Mouse (Mus musculus) heart, embryonic 14.5 days (tissue): ENCODE results near the gene Clec2l. TPM values are rescaled to one million over a fixed set of nuclear protein-coding genes. Genes with fewer than 3 reads are reported as not detected.

Experiments
- ATAC-seq: fragments of 200-750 bp; cut with Nextera tagmentation; 2 replicates; pipeline ENCODE4 v1.8.0; 2017; ENCODE audit warnings: low read depth, moderate TSS enrichment; ENCODE audit not compliant: insufficient number of reproducible peaks, insufficient read depth, low FRiP score
- H3K27ac ChIP-seq, 2 experiments: fragments of 200-500 bp in 1 of 2; fragments of 300-500 bp in 1 of 2; sonication (generic) in 1 of 2; replicated peaks in 1 of 2; 2 replicates each; pipeline ENCODE4 v1.5.1; 2012 to 2014; ENCODE audit warnings: low read depth in 2 of 2, low read length in 2 of 2, control low read depth in 1 of 2, mild to moderate bottlenecking in 1 of 2, mixed read lengths in 1 of 2; ENCODE audit not compliant: control insufficient read depth in 1 of 2, insufficient read depth in 1 of 2
- H3K27me3 ChIP-seq: fragments of 300-500 bp; sonication (generic); 2 replicates; pipeline ENCODE4 v1.6.1; 2014; ENCODE audit warnings: mild to moderate bottlenecking, low read length, control low read depth; ENCODE audit not compliant: control insufficient read depth, insufficient read depth
- H3K36me3 ChIP-seq: fragments of 300-500 bp; sonication (generic); 2 replicates; pipeline ENCODE4 v1.6.1; 2014; ENCODE audit warnings: mild to moderate bottlenecking, control low read depth, low read length, mixed read lengths; ENCODE audit not compliant: control insufficient read depth, insufficient read depth
- H3K4me1 ChIP-seq, 2 experiments: fragments of 200-500 bp in 1 of 2; fragments of 300-500 bp in 1 of 2; sonication (generic) in 1 of 2; 2 replicates each; pipeline ENCODE4 v1.6.1; 2012 to 2014; ENCODE audit warnings: low read length in 2 of 2, control low read depth in 1 of 2, mixed read lengths in 1 of 2; ENCODE audit not compliant: control insufficient read depth in 2 of 2, insufficient read depth in 2 of 2
- H3K4me2 ChIP-seq: fragments of 300-500 bp; sonication (generic); 2 replicates; pipeline ENCODE4 v1.6.1; 2014; ENCODE audit warnings: mild to moderate bottlenecking, low read length
- H3K4me3 ChIP-seq, 2 experiments: fragments of 200-500 bp in 1 of 2; fragments of 300-500 bp in 1 of 2; sonication (generic) in 1 of 2; 2 replicates each; pipeline ENCODE4 v1.5.1; 2012 to 2014; ENCODE audit warnings: low read length in 2 of 2, mild to moderate bottlenecking in 2 of 2, control low read depth in 1 of 2, low read depth in 1 of 2, moderate library complexity in 1 of 2; ENCODE audit not compliant: control insufficient read depth in 1 of 2, insufficient read depth in 1 of 2
- H3K9ac ChIP-seq: fragments of 300-500 bp; sonication (generic); 2 replicates; pipeline ENCODE4 v1.6.1; 2014; ENCODE audit warnings: mild to moderate bottlenecking, low read length
- H3K9me3 ChIP-seq: fragments of 300-500 bp; sonication (generic); 2 replicates; pipeline ENCODE4 v1.6.1; 2016; ENCODE audit warnings: low read length, control low read depth; ENCODE audit not compliant: control insufficient read depth
- WGBS: fragments of 180-500 bp; shearing (Covaris S2); extraction: QIAGEN DNeasy Blood & Tissue Kit; methylation state at CpG from one replicate; pipeline ENCODE4 v1.1.7; 2014; 5-methylcytosine and 5-hydroxymethylcytosine counted together
- polyA plus RNA-seq: library from polyadenylated mRNA; unstranded; fragments of >200 nt; fragmentation: Nextera tagmentation; extraction: Ambion mirVana; gene quantifications from 2 replicates; pipeline ENCODE4 v1.2.1, GENCODE M21; 2014

The Clec2l gene
- polyA plus RNA-seq, 1 experiment from 2014 or later = 2.4 TPM

DNA sequence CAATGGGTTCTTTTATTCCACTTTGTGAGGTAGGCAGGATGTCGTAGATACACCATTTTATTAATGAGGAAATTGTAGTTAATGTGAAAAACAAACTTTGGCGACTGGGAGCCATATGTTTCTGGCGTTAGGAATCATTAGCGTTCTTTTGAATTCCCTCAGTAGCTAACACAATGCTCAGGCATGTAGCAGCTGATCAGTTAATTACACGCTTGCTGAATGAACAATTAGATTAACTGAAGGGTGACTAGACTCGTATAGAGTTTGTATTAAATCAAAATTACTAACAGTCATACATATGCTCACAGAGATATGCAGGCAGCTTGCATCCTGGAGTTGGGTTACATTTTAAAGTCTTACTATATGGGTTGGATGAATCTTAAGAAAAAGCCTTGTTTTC lies 56.4 kb downstream of the Clec2l start:
- Histone ChIP-seq H3K9ac (no peak overlapping the region), H3K4me3 (no peak overlapping the region), H3K36me3 (peaks cover 75% of the 10 kb centered on the region), H3K27ac (no peak overlapping the region), H3K9me3 (no peaks in the 10 kb centered on the region), H3K4me1 (peaks cover 8 to 10% of the 10 kb centered on the region in 2 experiments), H3K4me2 (no peak overlapping the region), H3K27me3 (no peaks in the 10 kb centered on the region)
- no peak for ATAC-seq
- 91% methylated on average over 6 of the region's 6 CpGs for WGBS

DNA sequence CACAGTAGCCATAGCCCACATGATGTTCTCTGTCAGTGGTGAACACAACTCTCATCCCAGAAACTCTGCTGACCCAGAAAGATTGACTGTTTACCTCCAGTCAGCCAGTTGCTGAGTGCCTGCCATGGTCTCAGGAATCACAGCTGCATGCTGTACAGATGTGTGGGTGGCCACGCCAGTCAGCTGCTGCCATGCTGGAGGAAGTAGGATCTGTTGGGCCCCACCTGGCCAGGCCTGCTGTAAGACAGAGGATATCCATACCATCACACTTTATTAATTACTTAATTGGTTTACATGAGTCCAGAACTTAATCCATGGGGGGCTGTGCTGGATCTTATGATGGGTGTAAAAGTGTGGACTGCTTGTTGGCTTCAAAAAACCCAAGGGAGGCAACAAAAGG lies 58.5 kb downstream of the Clec2l start:
- Histone ChIP-seq H3K36me3 (peaks cover 62% of the 10 kb centered on the region), H3K27me3 (no peaks in the 10 kb centered on the region), H3K4me3 (no peak overlapping the region), H3K4me2 (no peak overlapping the region), H3K9ac (no peak overlapping the region), H3K9me3 (no peaks in the 10 kb centered on the region), H3K27ac (no peak overlapping the region), H3K4me1 (no peaks in the 10 kb centered on the region)
- ATAC-seq = no peak
- whole genome bisulfite sequencing = 95% methylated on average over 1 of the region's 1 CpGs

DNA sequence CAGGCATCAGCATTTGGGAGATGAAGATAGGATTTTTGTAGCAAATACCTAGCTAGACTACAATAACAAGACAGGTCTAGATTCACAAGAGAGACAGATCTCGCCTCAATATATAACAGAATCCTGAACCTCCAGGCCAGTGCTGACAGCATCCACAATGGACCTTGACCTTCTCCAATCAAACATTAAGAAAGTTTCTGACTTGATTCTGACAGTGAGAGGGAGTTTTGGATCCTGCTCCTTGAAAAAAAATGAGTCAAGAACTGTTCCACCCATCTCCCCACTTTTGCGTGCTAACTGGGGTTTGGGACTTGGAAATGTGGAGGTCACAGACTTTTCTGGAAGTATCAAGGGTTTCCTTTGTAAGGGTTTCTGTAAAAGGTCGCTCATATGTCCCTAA lies 62.6 kb downstream of the Clec2l start:
- Histone ChIP-seq H3K9ac (no peak overlapping the region), H3K4me2 (no peak overlapping the region), H3K4me3 (no peak overlapping the region), H3K4me1 (no peaks in the 10 kb centered on the region), H3K27ac (no peak overlapping the region), H3K27me3 (no peaks in the 10 kb centered on the region), H3K36me3 (peaks cover 35% of the 10 kb centered on the region), H3K9me3 (no peaks in the 10 kb centered on the region)
- 90% methylated on average over 3 of the region's 3 CpGs for WGBS
- ATAC-seq = no peak

Other genes with a start within 250 kb of the Clec2l start
- 11.8 and 13.0 TPM in 2 replicates for gene Ubn2, start 229.1 kb upstream of the Clec2l start, polyA plus RNA-seq
- 284 and 300 TPM in 2 replicates for gene Fmc1, start 129.6 kb upstream of the Clec2l start, polyA plus RNA-seq
- 47.2 and 48.0 TPM in 2 replicates for gene Luc7l2, start 111.7 kb upstream of the Clec2l start, polyA plus RNA-seq
- 0.16 and 0.26 TPM in 2 replicates for gene Klrg2, start 25.8 kb upstream of the Clec2l start, polyA plus RNA-seq
- 1.2 and 1.5 TPM in 2 replicates for gene Tbxas1, start 212.3 kb downstream of the Clec2l start, polyA plus RNA-seq
- 11.0 and 11.2 TPM in 2 replicates for gene Hipk2, start 213.1 kb downstream of the Clec2l start, polyA plus RNA-seq